Mouse (Mus musculus): ENCODE results near the gene Rxfp4. TPM values are rescaled to one million over a fixed set of nuclear protein-coding genes. Genes with fewer than 3 reads are reported as not detected.

The Rxfp4 gene
- total and polyA plus RNA-seq, 2 experiments from 2014 or later: not detected

- TF ChIP-seq EP300 (IDR thresholded peaks at IDR 0.05; ENCODE audit: low read depth) (peak; percentile 72), CTCF (IDR thresholded peaks at IDR 0.05; ENCODE audit: low read depth) (no peak)
- H3K36me3 ChIP-seq (replicated peaks; ENCODE audit: control insufficient read depth, insufficient read depth, low read length): peaks cover 72% of the 10 kb centered on the region
- H3K4me2 ChIP-seq (ENCODE audit: low read depth, low read length): peak overlapping the region; percentile 12; the same call in 1 of the 2 replicates
- peak overlapping the region; percentile 71 for H3K27ac ChIP-seq (ENCODE audit: low read depth)
- 35% methylated on average over 6 of the region's 6 CpGs for WGBS
- H3K4me1 ChIP-seq (ENCODE audit: control insufficient read depth, insufficient read depth): peaks cover 56% of the 10 kb centered on the region
- peak; percentile 61 for ATAC-seq (ENCODE audit: insufficient read depth, low read depth)
- no peaks in the 10 kb centered on the region for H3K9me3 ChIP-seq (replicated peaks; ENCODE audit: control insufficient read depth, low read length)
- no peak overlapping the region for H3K4me3 ChIP-seq (ENCODE audit: low read depth, low read length)
- H3K9ac ChIP-seq (replicated peaks; ENCODE audit: low read depth, low read length): no peak overlapping the region
- H3K27me3 ChIP-seq (ENCODE audit: control insufficient read depth, insufficient read depth, low read length): no peaks in the 10 kb centered on the region
- peak; percentile 57 for DNase-seq (ENCODE audit: low spot score)
Measured at GRCm38 (mm10) chr3:88630849-88631341, 22.0 kb downstream of the Rxfp4 start.

- DNase-seq (ENCODE audit: low spot score) (peak; percentile 58), ATAC-seq (ENCODE audit: insufficient read depth, low read depth) (peak; percentile 68)
- Histone ChIP-seq H3K4me3 (ENCODE audit: low read depth, low read length) (no peak overlapping the region), H3K4me1 (ENCODE audit: control insufficient read depth, insufficient read depth) (peaks cover 63% of the 10 kb centered on the region), H3K9ac (replicated peaks; ENCODE audit: low read depth, low read length) (no peak overlapping the region), H3K4me2 (ENCODE audit: low read depth, low read length) (no peak overlapping the region), H3K36me3 (replicated peaks; ENCODE audit: control insufficient read depth, insufficient read depth, low read length) (peaks cover 63% of the 10 kb centered on the region), H3K27ac (ENCODE audit: low read depth) (peak overlapping the region; percentile 71), H3K9me3 (replicated peaks; ENCODE audit: control insufficient read depth, low read length) (no peaks in the 10 kb centered on the region), H3K27me3 (ENCODE audit: control insufficient read depth, insufficient read depth, low read length) (no peaks in the 10 kb centered on the region)
- TF ChIP-seq EP300 (IDR thresholded peaks at IDR 0.05; ENCODE audit: low read depth) (no peak), CTCF (IDR thresholded peaks at IDR 0.05; ENCODE audit: low read depth) (no peak)
- WGBS: 31% methylated on average over 9 of the region's 9 CpGs
Measured at GRCm38 (mm10) chr3:88630018-88630417, 22.9 kb downstream of the Rxfp4 start.

DNA sequence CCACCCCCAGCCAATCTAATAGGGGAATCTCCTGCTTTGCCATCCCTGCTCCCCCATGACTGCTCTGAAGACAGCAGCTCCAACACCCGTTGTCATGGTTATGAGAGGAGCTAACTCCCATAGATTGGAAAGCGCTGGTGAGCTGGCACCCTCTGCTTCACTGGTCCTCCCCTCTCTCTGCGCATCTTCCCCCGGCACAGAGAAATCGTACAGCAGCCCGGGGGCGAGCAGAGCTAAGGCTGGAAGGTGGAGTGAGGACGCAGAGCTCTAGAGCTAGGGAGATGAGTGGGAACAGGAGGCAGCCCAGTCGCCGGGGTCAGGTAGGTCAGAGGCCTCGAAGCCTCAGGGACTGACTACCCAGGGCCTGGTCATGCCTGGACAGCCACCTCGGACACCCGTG, 23.7 kb downstream of the Rxfp4 start:
- Histone ChIP-seq H3K4me3 (ENCODE audit: low read depth, low read length) (no peak overlapping the region), H3K36me3 (replicated peaks; ENCODE audit: control insufficient read depth, insufficient read depth, low read length) (peaks cover 56% of the 10 kb centered on the region), H3K27me3 (ENCODE audit: control insufficient read depth, insufficient read depth, low read length) (no peaks in the 10 kb centered on the region), H3K4me1 (ENCODE audit: control insufficient read depth, insufficient read depth) (peaks cover 70% of the 10 kb centered on the region), H3K9ac (replicated peaks; ENCODE audit: low read depth, low read length) (no peak overlapping the region), H3K4me2 (ENCODE audit: low read depth, low read length) (no peak overlapping the region), H3K9me3 (replicated peaks; ENCODE audit: control insufficient read depth, low read length) (no peaks in the 10 kb centered on the region), H3K27ac (ENCODE audit: low read depth) (peak overlapping the region; percentile 71)
- no peak for ATAC-seq (ENCODE audit: insufficient read depth, low read depth)
- DNase-seq (ENCODE audit: low spot score): no peak
- 57% methylated on average over 13 of the region's 13 CpGs for WGBS
- TF ChIP-seq CTCF (IDR thresholded peaks at IDR 0.05; ENCODE audit: low read depth): no peak
- no peak for TF ChIP-seq EP300 (IDR thresholded peaks at IDR 0.05; ENCODE audit: low read depth)

- no peak for ATAC-seq (ENCODE audit: insufficient read depth, low read depth)
- TF ChIP-seq EP300 (IDR thresholded peaks at IDR 0.05; ENCODE audit: low read depth) (no peak), CTCF (IDR thresholded peaks at IDR 0.05; ENCODE audit: low read depth) (no peak)
Measured at GRCm38 (mm10) chr3:88628766-88629165, 24.2 kb downstream of the Rxfp4 start.

GRCm38 (mm10) chr3:88627535-88627934, 25.4 kb downstream of the Rxfp4 start:
- Histone ChIP-seq H3K9ac (replicated peaks; ENCODE audit: low read depth, low read length) (no peak overlapping the region), H3K9me3 (replicated peaks; ENCODE audit: control insufficient read depth, low read length) (no peaks in the 10 kb centered on the region), H3K4me2 (ENCODE audit: low read depth, low read length) (no peak overlapping the region), H3K36me3 (replicated peaks; ENCODE audit: control insufficient read depth, insufficient read depth, low read length) (peaks cover 39% of the 10 kb centered on the region), H3K4me1 (ENCODE audit: control insufficient read depth, insufficient read depth) (peaks cover 79% of the 10 kb centered on the region), H3K27ac (ENCODE audit: low read depth) (no peak overlapping the region), H3K27me3 (ENCODE audit: control insufficient read depth, insufficient read depth, low read length) (no peaks in the 10 kb centered on the region), H3K4me3 (ENCODE audit: low read depth, low read length) (no peak overlapping the region)
- DNase-seq (ENCODE audit: low spot score) (no peak), ATAC-seq (ENCODE audit: insufficient read depth, low read depth) (no peak)
- WGBS: 74% methylated on average over 2 of the region's 2 CpGs
- TF ChIP-seq CTCF (IDR thresholded peaks at IDR 0.05; ENCODE audit: low read depth) (no peak), EP300 (IDR thresholded peaks at IDR 0.05; ENCODE audit: low read depth) (no peak)

More at GRCm38 (mm10) chr3:88628766-88629165, 24.2 kb downstream of the Rxfp4 start:
- DNase-seq (ENCODE audit: low spot score): no peak
- Histone ChIP-seq H3K9ac (replicated peaks; ENCODE audit: low read depth, low read length) (no peak overlapping the region), H3K9me3 (replicated peaks; ENCODE audit: control insufficient read depth, low read length) (no peaks in the 10 kb centered on the region), H3K27me3 (ENCODE audit: control insufficient read depth, insufficient read depth, low read length) (no peaks in the 10 kb centered on the region), H3K27ac (ENCODE audit: low read depth) (peak overlapping the region; percentile 18; the same call in 1 of the 2 replicates), H3K4me3 (ENCODE audit: low read depth, low read length) (no peak overlapping the region), H3K4me1 (ENCODE audit: control insufficient read depth, insufficient read depth) (peaks cover 74% of the 10 kb centered on the region), H3K36me3 (replicated peaks; ENCODE audit: control insufficient read depth, insufficient read depth, low read length) (peaks cover 51% of the 10 kb centered on the region), H3K4me2 (ENCODE audit: low read depth, low read length) (no peak overlapping the region)
- WGBS: 47% methylated on average over 3 of the region's 4 CpGs

DNA sequence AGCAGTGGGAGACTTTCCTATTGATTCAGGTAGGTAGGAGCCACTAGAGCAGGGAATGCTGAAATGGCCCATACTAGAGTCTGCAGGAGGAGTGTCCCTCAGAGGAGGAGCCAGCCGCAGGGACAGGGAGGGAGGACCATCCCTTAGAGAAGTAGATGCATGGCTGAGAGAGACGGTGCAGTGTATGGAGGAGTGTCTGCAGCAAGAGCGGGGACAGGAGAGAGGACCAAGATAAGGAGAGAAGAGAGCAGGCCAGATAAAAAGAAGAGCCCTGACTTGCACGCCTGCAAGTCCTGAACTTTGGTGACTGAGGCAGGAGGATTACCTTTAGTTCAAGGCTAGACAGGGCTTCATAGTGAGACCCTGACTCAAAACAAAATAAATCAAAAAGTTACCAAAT, 25.8 kb downstream of the Rxfp4 start:
- WGBS: 28% methylated on average over 4 of the region's 4 CpGs
- no peak for TF ChIP-seq EP300 (IDR thresholded peaks at IDR 0.05; ENCODE audit: low read depth)
- TF ChIP-seq CTCF (IDR thresholded peaks at IDR 0.05; ENCODE audit: low read depth): no peak
- H3K9me3 ChIP-seq (replicated peaks; ENCODE audit: control insufficient read depth, low read length): no peaks in the 10 kb centered on the region
- no peak overlapping the region for H3K4me2 ChIP-seq (ENCODE audit: low read depth, low read length)
- H3K27me3 ChIP-seq (ENCODE audit: control insufficient read depth, insufficient read depth, low read length): no peaks in the 10 kb centered on the region
- DNase-seq (ENCODE audit: low spot score) (no peak), ATAC-seq (ENCODE audit: insufficient read depth, low read depth) (no peak)
- H3K27ac ChIP-seq (ENCODE audit: low read depth): no peak overlapping the region
- peaks cover 34% of the 10 kb centered on the region for H3K36me3 ChIP-seq (replicated peaks; ENCODE audit: control insufficient read depth, insufficient read depth, low read length)
- no peak overlapping the region for H3K4me3 ChIP-seq (ENCODE audit: low read depth, low read length)
- peaks cover 79% of the 10 kb centered on the region for H3K4me1 ChIP-seq (ENCODE audit: control insufficient read depth, insufficient read depth)
- no peak overlapping the region for H3K9ac ChIP-seq (replicated peaks; ENCODE audit: low read depth, low read length)
